Mouse (Mus musculus): ENCODE measurements at regions not wholly inside any gene's neighbourhood (a gene's known extent, or its start where the extent isn't known, plus 50 kb on each side); places are given as distances from the start of the nearest gene placed in this dataset.

GRCm38 (mm10) chr10:19412926-19413325, 56.6 kb downstream of the Olig3 start:
- no peak overlapping the region for H3K4me3 ChIP-seq (ENCODE audit: low read depth, low read length)
- no peaks in the 10 kb centered on the region for H3K36me3 ChIP-seq (ENCODE audit: control insufficient read depth, insufficient read depth, low read length)
- DNase-seq (ENCODE audit: low spot score), result peak; percentile 28
- H3K9me3 ChIP-seq (ENCODE audit: control insufficient read depth, low read length), result no peaks in the 10 kb centered on the region
- ATAC-seq (ENCODE audit: low FRiP score, low TSS enrichment), result no peak
- no peak overlapping the region for H3K9ac ChIP-seq (ENCODE audit: low read length)
- no peak overlapping the region for H3K27ac ChIP-seq (replicated peaks)
- H3K4me1 ChIP-seq (replicated peaks; ENCODE audit: control insufficient read depth, insufficient read depth), result no peaks in the 10 kb centered on the region
- WGBS, result 54% methylated on average over 2 of the region's 2 CpGs
- H3K4me2 ChIP-seq (replicated peaks; ENCODE audit: low read depth), result no peak overlapping the region
- TF ChIP-seq CTCF (IDR thresholded peaks at IDR 0.05; ENCODE audit: low read depth) (peak; percentile 73), EP300 (optimal IDR thresholded peaks at IDR 0.05) (no peak)
- H3K27me3 ChIP-seq (ENCODE audit: control insufficient read depth, insufficient read depth, low read length), result no peaks in the 10 kb centered on the region

- Histone ChIP-seq H3K27me3 (ENCODE audit: control insufficient read depth, insufficient read depth, low read length) (no peaks in the 10 kb centered on the region), H3K4me3 (ENCODE audit: low read depth, low read length) (no peak overlapping the region), H3K9ac (ENCODE audit: low read length) (no peak overlapping the region), H3K27ac (replicated peaks) (no peak overlapping the region), H3K36me3 (ENCODE audit: control insufficient read depth, insufficient read depth, low read length) (no peaks in the 10 kb centered on the region), H3K4me1 (replicated peaks; ENCODE audit: control insufficient read depth, insufficient read depth) (no peaks in the 10 kb centered on the region), H3K4me2 (replicated peaks; ENCODE audit: low read depth) (no peak overlapping the region), H3K9me3 (ENCODE audit: control insufficient read depth, low read length) (no peaks in the 10 kb centered on the region)
- DNase-seq (ENCODE audit: low spot score) (no peak), ATAC-seq (ENCODE audit: low FRiP score, low TSS enrichment) (no peak)
- 59% methylated on average over 5 of the region's 5 CpGs for WGBS
- no peak for TF ChIP-seq EP300 (optimal IDR thresholded peaks at IDR 0.05)
- no peak for TF ChIP-seq CTCF (IDR thresholded peaks at IDR 0.05; ENCODE audit: low read depth)
These were observed 57.6 kb downstream of the Olig3 start for GRCm38 (mm10) chr10:19413935-19414334.

GRCm38 (mm10) chr10:19414834-19415233, 58.5 kb downstream of the Olig3 start:
- TF ChIP-seq EP300 (optimal IDR thresholded peaks at IDR 0.05) (no peak), CTCF (IDR thresholded peaks at IDR 0.05; ENCODE audit: low read depth) (no peak)
- no peaks in the 10 kb centered on the region for H3K4me1 ChIP-seq (replicated peaks; ENCODE audit: control insufficient read depth, insufficient read depth)
- DNase-seq (ENCODE audit: low spot score), result no peak

GRCm38 (mm10) chr10:19424030-19424429, 67.7 kb downstream of the Olig3 start:
- Histone ChIP-seq H3K27ac (replicated peaks) (no peak overlapping the region), H3K9ac (ENCODE audit: low read length) (no peak overlapping the region), H3K4me2 (replicated peaks; ENCODE audit: low read depth) (no peak overlapping the region), H3K27me3 (ENCODE audit: control insufficient read depth, insufficient read depth, low read length) (no peaks in the 10 kb centered on the region), H3K9me3 (ENCODE audit: control insufficient read depth, low read length) (no peaks in the 10 kb centered on the region), H3K36me3 (ENCODE audit: control insufficient read depth, insufficient read depth, low read length) (no peaks in the 10 kb centered on the region), H3K4me3 (ENCODE audit: low read depth, low read length) (no peak overlapping the region), H3K4me1 (replicated peaks; ENCODE audit: control insufficient read depth, insufficient read depth) (no peaks in the 10 kb centered on the region)
- TF ChIP-seq EP300 (optimal IDR thresholded peaks at IDR 0.05) (no peak), CTCF (IDR thresholded peaks at IDR 0.05; ENCODE audit: low read depth) (no peak)
- no peak for DNase-seq (ENCODE audit: low spot score)
- ATAC-seq (ENCODE audit: low FRiP score, low TSS enrichment), result no peak
- 53% methylated on average over 1 of the region's 1 CpGs for WGBS

More at GRCm38 (mm10) chr10:19414834-19415233, 58.5 kb downstream of the Olig3 start:
- H3K4me2 ChIP-seq (replicated peaks; ENCODE audit: low read depth), result no peak overlapping the region
- no peak overlapping the region for H3K9ac ChIP-seq (ENCODE audit: low read length)
- no peak overlapping the region for H3K27ac ChIP-seq (replicated peaks)
- no peaks in the 10 kb centered on the region for H3K27me3 ChIP-seq (ENCODE audit: control insufficient read depth, insufficient read depth, low read length)
- WGBS, result 46% methylated on average over 5 of the region's 5 CpGs
- H3K9me3 ChIP-seq (ENCODE audit: control insufficient read depth, low read length), result no peaks in the 10 kb centered on the region
- ATAC-seq (ENCODE audit: low FRiP score, low TSS enrichment), result no peak
- H3K36me3 ChIP-seq (ENCODE audit: control insufficient read depth, insufficient read depth, low read length), result no peaks in the 10 kb centered on the region
- no peak overlapping the region for H3K4me3 ChIP-seq (ENCODE audit: low read depth, low read length)

- no peak overlapping the region for H3K4me3 ChIP-seq (ENCODE audit: low read depth, low read length)
- no peak overlapping the region for H3K9ac ChIP-seq (ENCODE audit: low read length)
- no peaks in the 10 kb centered on the region for H3K9me3 ChIP-seq (ENCODE audit: control insufficient read depth, low read length)
- H3K27ac ChIP-seq (replicated peaks), result no peak overlapping the region
- DNase-seq (ENCODE audit: low spot score), result no peak
- TF ChIP-seq EP300 (optimal IDR thresholded peaks at IDR 0.05), result no peak
- TF ChIP-seq CTCF (IDR thresholded peaks at IDR 0.05; ENCODE audit: low read depth), result no peak
- no peaks in the 10 kb centered on the region for H3K36me3 ChIP-seq (ENCODE audit: control insufficient read depth, insufficient read depth, low read length)
- H3K27me3 ChIP-seq (ENCODE audit: control insufficient read depth, insufficient read depth, low read length), result no peaks in the 10 kb centered on the region
- no peaks in the 10 kb centered on the region for H3K4me1 ChIP-seq (replicated peaks; ENCODE audit: control insufficient read depth, insufficient read depth)
- 75% methylated on average over 3 of the region's 3 CpGs for WGBS
- no peak for ATAC-seq (ENCODE audit: low FRiP score, low TSS enrichment)
- no peak overlapping the region for H3K4me2 ChIP-seq (replicated peaks; ENCODE audit: low read depth)
These were observed 68.6 kb downstream of the Olig3 start for GRCm38 (mm10) chr10:19424961-19425360.

GRCm38 (mm10) chr10:19426835-19427234, 70.5 kb downstream of the Olig3 start:
- no peaks in the 10 kb centered on the region for H3K36me3 ChIP-seq (ENCODE audit: control insufficient read depth, insufficient read depth, low read length)
- no peak for ATAC-seq (ENCODE audit: low FRiP score, low TSS enrichment)

More at GRCm38 (mm10) chr10:19426835-19427234, 70.5 kb downstream of the Olig3 start:
- Histone ChIP-seq H3K9ac (ENCODE audit: low read length) (no peak overlapping the region), H3K4me3 (ENCODE audit: low read depth, low read length) (no peak overlapping the region), H3K4me2 (replicated peaks; ENCODE audit: low read depth) (no peak overlapping the region), H3K9me3 (ENCODE audit: control insufficient read depth, low read length) (no peaks in the 10 kb centered on the region), H3K27me3 (ENCODE audit: control insufficient read depth, insufficient read depth, low read length) (no peaks in the 10 kb centered on the region), H3K27ac (replicated peaks) (no peak overlapping the region), H3K4me1 (replicated peaks; ENCODE audit: control insufficient read depth, insufficient read depth) (no peaks in the 10 kb centered on the region)
- DNase-seq (ENCODE audit: low spot score), result no peak
- 67% methylated on average over 3 of the region's 3 CpGs for WGBS
- TF ChIP-seq CTCF (IDR thresholded peaks at IDR 0.05; ENCODE audit: low read depth) (no peak), EP300 (optimal IDR thresholded peaks at IDR 0.05) (no peak)
